Mouse (Mus musculus) ovary, postnatal 14 days (tissue): ENCODE data around the gene Atpaf1.

Source experiments
- DNase-seq: peaks from one replicate; pipeline ENCODE4 v3.0.0; 2022; ENCODE audit warnings: low spot score

Atpaf1 gene

DNA sequence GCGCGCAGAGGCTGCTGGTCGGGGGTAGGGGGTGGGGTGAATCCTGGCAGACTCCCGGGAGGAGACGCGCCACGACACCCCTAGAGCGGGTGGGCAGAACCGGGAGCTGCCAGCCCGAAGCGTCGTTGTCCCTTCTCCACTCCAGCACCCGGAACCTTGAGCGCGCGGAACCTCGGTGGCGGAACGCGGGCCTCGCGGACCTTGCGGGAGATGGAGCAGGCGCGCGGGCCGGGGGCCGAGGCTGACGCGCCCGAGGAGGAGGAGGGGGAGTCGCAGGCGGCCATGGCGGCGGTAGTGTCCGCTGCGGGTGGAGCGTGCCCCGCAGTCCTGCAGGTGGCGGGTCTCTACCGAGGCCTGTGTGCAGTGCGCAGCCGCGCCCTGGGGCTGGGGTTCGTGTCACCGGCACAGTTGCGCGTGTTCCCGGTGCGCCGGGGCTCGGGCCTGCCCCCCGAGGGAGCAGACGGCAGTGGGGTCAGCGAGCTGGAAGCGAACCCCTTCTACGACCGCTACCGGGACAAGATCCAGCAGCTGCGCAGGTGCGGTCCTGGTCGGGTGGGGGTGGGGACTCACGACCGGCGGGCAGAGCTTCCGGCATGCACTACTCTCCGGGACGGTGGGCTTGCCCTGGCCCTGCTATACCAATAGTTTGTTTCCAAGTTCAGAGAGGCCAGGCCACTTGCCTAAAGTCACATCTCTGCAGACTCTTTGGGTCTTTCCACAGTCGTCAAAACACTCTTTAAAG lies at the start of gene Atpaf1:
Gene Atpaf1 (plus strand): TSS at position 44 of the 742 bp plus-strand sequence.
- peak; percentile 71 for DNase-seq

DNA sequence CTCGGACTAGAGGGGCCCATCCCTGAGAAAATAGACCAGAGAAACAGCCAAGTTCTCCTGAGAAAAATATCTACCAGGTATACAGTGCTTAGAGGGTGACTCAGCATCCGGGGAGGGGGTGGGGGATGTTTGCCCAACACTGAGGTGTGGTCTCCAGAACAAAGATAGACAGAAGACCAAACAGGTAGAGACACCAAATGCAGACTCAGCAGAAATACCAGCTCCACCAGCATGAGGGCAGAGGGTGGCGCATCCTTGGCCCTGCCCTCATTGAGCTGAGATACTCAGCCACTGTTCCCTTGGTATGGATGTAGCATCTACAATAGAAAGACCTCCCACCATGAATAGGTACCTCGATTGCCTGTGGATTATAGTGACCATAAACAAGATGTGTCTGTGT lies 49.7 kb upstream of the Atpaf1 start:
- DNase-seq: no peak

DNA sequence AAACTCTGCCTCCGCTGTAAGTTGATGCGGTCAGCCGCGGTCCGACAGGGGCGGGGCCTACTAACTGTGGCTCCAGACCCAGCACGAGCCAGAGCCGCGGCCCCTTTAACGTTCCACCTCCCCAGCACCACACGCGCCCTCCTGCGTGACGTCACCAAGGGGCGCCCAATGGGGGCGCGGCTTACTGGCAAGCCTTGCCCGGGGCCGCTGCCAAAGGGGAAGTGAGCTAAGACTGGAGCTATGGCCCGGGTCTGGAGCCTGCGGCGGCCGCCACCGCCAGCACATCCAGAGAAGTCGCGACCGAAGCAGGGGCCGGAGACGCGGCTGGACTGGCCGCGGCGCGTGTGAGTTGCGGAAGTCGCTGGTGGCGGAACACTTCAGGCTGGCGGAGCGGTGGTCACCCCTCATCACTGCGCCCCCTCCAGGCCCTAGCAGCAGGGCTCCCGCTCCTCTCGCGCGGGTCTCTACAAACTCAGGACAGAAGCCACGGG lies 47.0 kb upstream of the Atpaf1 start, which contains the start of gene Efcab14:
Gene Efcab14 (plus strand): TSS at position 194 of the 491 bp plus-strand sequence.
- DNase-seq: peak; percentile 98

DNA sequence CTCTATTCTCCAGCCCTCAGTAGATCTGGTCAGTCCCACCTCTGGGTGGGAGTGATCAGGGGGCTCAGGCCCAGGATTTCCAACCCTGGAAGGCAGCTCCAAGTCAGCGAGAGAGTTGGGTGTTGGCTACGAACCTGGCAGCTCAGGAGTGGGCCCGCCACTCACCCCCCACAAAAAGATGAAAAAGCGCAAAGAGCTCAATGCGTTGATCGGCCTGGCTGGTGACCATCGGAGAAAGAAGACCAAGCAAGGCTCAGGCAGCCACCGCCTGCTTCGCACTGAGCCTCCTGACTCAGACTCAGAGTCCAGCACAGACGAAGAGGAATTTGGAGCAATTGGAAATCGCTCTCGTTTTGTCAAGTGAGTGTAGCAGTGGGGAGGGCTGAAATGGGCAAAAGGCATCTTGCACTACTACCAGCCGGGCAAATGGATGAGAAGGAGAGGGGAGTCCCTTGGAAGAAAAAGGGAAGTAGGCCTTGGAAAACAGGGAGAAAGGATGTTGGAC lies 46.1 kb upstream of the Atpaf1 start:
- DNase-seq: no peak

DNA sequence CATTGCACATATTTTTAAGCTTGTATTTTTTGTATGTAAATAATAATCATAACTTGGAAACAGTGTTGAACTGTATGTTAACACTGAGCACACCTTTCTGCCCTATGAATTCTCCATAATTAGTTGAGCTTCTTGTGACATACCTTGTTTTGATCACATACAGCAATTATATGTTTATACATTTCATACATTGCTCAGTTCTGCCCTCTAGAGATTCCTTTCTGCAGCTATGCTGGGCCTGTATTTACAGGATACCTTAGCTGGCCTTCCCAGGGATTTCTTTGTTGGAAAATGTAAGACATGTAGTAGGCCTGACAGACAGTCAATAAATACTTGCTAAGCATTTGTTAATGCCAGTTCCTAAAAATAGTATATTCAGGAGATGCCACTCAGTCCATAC lies 42.0 kb upstream of the Atpaf1 start:
- DNase-seq: no peak

DNA sequence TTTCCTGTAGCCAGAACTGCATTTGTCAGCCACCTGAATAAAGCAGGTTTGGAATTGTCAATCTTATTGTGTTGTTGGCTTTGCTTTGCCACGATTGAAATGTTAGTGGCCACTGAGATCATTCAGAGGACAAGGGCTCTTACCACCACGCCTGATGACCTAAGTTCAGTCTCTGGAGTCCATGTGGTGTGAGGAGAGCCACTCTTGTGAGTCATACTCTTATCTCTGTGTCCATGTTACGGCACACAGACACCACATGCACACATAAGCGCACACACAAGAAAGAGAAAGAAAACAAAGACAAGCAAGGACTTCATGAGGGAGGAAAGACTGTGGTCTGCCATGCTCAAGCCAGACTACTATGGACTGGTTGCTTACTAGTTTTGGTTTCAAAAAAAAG lies 41.5 kb upstream of the Atpaf1 start:
- DNase-seq: no peak

DNA sequence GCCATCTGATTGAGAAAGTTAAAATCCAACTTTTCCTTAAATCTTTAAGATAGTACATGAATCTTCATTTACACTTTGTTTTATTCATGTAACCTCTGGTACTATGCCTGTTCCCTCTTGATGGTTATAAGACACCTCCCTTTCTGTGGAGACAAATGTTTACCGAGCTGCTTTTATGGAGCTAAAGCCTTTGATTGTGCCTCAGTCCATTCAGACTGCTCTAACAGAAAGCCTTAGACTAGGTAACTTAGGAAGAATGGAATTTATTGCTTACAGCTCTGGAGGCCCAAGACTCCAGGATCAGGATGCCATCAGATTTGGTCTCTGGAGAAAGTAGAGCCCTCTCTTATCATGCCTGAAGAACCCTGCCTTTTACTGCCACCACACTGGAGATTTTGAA lies 36.4 kb upstream of the Atpaf1 start:
- no peak for DNase-seq

DNA sequence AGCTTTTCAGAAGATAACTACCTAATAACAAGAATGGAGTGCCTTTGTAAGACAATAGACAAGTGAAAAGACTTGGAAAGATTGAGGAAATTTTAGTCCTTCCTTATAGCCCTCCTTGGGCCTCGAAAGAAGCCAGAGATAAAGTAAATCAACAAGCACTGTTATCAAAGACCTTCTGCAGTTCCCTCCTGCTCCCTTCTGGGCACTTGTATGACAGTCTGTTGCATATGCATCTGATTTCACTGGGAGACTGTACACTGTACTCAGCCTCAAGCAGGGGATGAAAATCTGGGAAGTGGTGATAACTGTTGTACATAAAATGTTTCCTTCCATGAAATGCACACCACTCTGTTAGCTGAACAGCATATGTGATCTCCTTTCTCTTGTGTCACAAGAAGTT lies 35.3 kb upstream of the Atpaf1 start:
- no peak for DNase-seq

DNA sequence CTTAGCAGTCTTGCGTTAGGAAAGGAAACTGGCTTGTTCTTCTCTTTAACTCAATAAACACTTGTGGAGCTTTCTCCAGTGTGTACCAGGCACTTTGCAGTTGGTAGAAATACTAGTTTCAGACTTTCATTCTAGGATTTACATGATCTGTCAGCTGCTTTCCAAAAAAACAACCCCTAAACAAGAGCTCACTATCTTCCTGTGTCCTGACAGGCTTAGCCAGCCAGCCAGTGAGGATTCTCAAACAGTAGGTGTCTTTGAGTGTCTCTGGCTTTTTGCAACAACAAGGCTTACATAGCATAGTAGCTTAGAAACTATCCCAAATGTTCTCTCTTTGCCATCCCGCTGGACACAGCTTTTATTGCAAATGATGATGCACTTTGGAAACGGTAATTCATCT lies 30.5 kb upstream of the Atpaf1 start:
- DNase-seq: no peak

DNA sequence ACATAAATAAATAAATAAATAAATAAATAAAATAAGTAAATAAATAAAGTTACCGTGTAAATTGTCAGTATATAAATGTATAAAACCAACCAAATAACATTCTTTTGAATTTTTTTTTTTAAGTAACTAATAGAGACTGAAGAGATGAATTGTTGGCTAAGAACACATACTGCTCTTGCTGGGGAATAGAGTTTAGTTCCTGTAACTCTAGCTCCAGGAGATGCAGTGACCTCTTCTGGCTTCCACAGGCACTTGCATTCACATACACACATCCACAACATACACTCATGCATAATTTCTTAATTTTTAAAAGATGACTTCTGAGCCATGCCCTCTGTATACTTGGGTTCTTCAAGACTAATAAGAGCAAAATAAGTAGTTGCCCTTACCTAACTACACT lies 29.8 kb upstream of the Atpaf1 start:
- DNase-seq: no peak

DNA sequence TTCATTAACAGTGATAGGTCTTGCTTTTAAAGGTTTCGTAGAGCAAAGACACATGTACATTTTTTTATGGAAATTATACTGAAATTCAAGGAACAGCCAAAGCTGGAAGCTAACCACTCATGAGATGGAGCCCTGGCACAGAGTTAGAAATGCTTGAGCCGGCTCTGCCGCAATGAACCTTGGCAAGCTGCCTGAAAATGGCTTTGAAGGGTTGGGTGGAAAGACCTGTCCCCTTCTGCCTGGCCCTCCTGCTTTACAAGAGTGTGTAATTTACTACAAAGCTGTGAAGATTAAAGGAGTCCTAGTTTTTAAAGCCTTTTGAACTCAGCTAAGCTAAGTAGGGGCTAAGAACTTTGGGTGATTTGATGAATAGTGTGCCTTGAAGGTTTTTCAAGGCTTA lies 23.4 kb upstream of the Atpaf1 start:
- no peak for DNase-seq

DNA sequence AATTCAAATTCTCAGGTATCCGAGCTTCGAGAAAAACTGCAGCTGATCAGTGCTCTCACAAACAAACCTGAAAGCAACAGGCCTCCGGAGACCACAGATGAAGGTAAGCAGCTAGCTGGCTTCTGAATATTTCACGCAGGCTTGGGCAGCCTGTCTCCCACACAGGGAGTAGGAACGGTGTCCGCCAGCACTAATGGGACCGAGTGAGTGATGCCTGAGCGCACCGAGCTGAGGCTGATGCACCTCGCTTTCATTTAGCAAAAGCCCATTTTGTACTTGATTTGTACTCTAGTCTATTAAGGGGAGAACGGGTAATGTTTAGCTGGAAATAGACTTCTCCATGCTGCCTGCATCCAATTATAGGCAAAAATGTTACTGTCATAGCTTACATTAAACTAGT lies 20.0 kb upstream of the Atpaf1 start:
- DNase-seq: no peak

DNA sequence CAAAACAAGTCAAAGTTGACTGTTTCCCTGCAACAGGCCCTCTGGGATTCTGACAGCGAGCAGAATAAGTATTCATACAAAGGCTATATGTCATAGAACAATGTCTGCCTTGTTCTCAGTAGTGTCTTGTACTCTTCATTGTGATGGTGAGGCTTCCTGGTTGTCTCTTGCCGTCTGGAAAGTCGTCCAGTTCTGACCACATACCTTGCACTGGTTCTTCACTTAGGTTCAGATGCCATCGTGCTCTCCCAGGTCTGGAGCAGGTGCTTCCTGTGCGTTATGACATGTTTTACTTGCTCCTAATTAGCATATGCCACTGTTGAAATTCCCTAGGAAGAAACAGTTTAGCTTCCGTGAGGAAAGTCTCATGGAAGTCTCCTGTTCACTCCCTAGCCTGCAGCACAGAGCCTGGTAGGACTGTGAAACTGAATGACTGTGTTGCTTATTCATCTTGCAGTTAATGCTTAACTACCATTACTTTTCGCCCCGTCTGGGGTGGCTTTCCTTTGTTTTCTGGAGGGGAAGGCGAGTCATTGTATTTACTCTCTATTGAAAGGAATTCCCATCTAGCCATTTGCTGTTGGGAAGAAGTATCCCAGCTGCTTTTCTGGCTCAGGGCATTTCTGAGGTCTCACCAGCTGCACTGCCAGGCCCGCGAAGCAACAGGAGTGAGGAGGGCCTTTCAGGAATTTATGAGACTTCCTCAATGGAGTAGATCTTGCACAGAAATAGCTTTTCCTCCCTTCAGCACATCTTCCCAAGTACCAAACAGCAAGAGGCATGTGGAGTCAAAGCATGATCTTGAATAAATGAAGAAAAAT lies 16.8 kb upstream of the Atpaf1 start:
- no peak for DNase-seq

DNA sequence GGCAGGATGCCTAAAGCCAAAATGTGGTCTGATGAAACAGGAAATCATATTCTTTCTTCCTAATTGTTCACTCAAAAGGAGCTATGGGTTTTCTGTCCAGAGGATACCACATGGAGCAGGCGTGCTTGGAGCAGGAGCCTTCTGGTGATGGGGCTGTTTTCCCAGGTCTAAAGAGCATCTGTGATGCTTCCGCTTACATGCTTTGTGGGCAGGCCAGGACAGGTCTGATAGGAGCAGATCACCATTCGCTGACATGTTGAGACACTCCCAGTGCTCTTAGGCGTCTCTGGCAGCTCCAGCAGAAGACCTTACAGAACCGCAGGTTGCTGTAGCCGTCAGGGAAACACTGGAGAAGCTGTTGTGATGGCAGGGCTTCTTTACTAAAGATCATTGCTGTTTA lies 9.6 kb upstream of the Atpaf1 start:
- DNase-seq: no peak

DNA sequence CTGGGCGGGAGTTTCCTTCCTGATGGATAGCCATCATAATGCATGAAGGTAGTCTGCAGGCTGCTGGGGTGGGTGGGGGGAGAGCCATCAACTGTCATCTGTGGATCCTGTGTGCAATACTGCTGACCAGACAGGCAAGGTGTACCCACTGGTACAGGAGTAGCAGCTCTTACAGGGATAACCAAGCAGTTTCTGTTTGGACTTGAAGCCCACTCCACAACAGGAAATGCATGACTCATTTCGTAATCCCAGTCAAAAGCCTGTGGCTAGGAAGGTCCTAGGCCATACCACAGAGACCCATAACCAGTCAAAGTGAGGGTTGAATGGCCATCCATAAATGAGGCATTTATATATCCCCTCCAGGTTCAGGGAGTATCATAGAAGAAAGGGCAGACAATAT lies 7.0 kb upstream of the Atpaf1 start:
- no peak for DNase-seq

DNA sequence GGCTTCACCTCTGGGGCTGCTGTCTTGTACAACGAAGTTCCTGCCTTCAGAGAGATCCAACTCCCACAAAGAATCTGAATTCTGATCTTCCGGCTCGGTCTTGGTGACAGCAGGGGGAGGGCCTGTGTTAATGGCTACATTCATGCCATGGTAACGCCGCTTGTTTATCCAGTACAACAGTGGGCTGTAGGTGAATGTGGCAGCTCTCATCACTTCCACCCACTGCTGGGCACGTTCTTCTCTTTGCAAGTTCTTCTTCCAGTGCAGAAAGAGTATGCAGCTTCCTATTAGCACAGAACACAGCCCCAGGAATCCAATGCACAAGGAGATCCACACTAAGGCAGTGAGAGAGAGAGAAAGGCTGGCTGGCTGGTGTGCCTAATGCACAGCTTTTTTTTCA lies 4.3 kb upstream of the Atpaf1 start:
- no peak for DNase-seq

DNA sequence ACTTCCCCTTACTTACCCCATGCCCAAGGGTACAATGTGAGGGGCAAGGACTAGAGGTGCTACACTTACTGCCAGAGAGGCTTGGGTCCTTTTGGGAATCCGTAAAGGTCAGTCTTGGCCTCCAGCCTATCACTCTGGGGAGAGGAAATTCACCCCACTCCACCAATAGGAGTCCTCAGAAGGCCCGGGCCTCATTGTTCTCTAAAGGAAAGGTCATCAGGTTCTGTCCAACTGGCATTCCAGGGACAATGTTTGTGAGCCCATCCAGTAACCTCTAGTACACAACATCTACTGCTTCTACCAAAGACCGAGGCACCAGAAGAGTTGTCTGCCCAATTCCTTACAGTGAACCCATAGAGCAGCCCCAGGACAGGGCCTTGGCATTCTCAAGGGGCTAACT lies 3.7 kb upstream of the Atpaf1 start, which contains the start of gene Tex38:
Gene Tex38 (minus strand): TSS at position 101 of the 400 bp plus-strand sequence.
- no peak for DNase-seq

DNA sequence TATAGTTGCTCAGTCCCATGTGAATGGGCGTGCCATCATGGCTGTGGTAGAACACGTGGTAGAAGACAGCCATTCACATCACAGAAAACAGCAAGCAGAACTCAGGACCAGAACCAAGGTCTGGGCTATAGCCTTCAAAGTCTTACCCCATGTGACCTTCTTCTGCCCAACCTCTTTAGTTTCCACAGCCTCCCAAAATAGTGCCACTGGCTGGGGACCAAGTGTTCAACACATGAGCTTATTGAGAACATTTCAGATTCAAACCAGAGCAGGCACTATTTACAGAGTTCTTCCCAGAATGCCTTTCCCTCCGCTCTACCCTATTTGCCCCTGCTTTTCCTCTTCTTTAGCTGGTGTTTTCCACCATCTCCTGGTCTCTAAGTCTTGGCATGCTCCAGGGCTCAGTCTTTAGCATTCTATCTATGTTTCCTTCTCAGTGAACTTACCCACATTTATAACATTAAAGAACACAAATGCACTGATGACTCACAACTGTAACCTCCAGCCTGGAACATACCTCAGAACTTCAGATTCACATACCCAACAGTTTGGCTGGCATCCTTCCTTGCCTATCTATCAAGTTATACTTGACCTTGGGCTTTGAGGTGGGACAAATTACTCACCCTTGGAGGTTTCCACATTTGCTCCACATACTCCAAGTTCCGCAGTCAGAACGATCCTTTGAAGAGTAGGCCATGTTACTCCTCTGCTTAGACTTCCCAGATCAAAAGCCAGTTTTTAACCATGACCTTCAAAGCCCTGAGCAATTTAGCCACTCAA lies 2.4 kb upstream of the Atpaf1 start:
- DNase-seq: no peak

DNA sequence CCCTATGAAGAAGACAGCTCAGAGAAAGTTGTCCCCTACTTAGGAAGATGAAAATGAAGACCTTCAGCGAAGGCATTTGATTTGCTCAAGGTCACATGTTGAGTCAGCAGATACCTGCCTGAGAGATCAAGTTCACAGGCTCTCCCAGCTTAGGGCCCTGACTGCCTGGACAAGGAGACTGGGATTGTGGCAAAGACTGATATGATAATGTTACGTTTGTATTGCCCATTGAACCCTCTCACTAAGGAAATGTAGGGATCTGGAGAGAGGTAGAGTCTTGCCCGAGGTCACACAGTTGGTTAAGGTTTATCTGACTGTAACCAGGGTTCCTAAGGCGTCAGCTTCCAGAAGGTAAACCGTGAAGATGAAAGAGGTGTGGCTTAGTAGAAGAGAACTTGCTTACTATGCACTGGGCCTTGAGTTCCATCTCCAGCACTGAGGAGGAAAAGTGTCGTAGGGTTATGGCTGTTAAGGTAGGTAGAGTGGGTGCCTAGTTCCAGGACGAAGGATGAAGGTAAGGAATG lies 961 bp downstream of the Atpaf1 start:
- DNase-seq: no peak

DNA sequence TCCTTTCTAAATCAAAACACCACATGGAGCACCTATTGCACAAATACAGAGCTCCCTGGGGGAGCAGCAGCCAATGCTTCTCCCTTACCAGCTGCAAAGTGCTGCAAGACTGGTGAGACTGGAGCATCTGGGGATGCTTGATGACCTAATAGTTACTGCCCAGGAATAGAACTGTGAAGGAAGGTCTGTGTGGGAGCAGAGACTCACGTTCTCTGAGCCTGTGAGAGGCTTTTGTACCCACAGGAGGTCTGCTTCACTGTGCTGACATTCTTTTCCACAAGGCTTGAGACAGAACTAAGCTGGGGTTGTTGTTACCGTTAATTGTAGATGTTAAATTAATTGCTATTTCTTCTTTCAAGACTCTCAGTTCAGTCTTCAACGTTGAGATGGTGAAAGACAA lies 6.3 kb downstream of the Atpaf1 start:
- DNase-seq: no peak

DNA sequence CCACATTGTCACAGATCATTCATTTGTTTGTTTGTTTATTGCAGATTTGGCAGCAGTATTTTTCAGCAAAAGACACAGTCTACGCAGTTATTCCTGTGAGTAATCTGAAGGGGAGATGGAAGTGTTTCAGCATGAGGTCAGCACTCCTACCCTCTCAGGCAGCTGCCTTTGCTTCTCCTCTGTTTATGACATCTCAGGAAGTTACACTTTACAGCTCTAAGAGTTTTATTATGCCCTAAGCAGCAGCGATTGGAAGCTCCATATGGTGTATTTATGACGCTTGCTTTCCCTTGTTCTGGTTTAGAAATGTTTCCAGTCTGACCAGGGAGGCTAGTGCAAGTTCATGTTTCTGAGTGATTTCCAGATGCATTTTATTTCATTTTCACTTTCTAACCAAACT lies 10.7 kb downstream of the Atpaf1 start:
- DNase-seq: no peak

DNA sequence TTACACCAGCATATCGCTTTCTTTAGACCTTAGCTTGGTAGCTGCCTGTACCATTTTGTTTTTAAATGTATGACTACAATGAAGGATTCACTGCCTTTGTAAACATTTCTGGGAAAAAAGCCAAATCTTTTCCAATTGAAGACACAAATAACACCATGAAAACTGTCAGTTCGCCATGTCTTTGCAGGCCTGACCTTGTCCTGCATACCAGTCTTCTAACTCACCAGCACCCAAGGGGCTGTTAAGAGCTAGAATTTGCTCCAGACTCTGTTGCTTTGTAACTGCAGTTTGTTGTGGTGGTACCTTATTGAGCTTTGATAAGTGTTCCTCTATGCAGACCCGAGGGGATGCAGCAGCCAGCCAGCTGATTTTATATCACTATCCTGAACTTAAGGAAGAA lies 15.4 kb downstream of the Atpaf1 start:
- DNase-seq: no peak
